Mouse (Mus musculus): ENCODE measurements around the gene Lrrc1.

GRCm38 (mm10) chr9:77512220-77512619 is 32.5 kb downstream of the Lrrc1 start:
- TF ChIP-seq GABPA (IDR thresholded peaks at IDR 0.05; ENCODE audit: low read depth, low read length): no peak
- no peak for TF ChIP-seq CTCF (IDR thresholded peaks at IDR 0.05 in 2 of 3, conservative IDR thresholded peaks at IDR 0.05 in 1 of 3; ENCODE audit: control insufficient read depth in 1 of 3, insufficient read depth in 1 of 3, low read depth in 2 of 3, low read length in 3 of 3, poor library complexity in 1 of 3, severe bottlenecking in 1 of 3)
- TF ChIP-seq POLR2AphosphoS2 (IDR thresholded peaks at IDR 0.05; ENCODE audit: low read length): no peak
- no peak for TF ChIP-seq POLR2A (IDR thresholded peaks at IDR 0.05; ENCODE audit: control insufficient read depth in 1 of 2, insufficient read depth in 1 of 2, low read depth in 1 of 2, low read length in 2 of 2, poor library complexity in 1 of 2)
- TF ChIP-seq MAX (IDR thresholded peaks at IDR 0.05; ENCODE audit: low read length): no peak
- no peak for TF ChIP-seq USF2 (IDR thresholded peaks at IDR 0.05; ENCODE audit: borderline replicate concordance in 1 of 2, insufficient read depth in 1 of 2, low read depth in 1 of 2, low read length in 2 of 2)
- TF ChIP-seq MAFK (IDR thresholded peaks at IDR 0.05; ENCODE audit: borderline replicate concordance, low read depth, low read length): no peak

Data from MEL (cell line).